Mouse (Mus musculus) liver, adult (tissue): ENCODE measurements around the gene Kdm4a.

ENCODE experiments used
- GATA4 ChIP-seq: IDR thresholded peaks from 2 replicates; pipeline ENCODE4 v1.6.1; 2014; ENCODE audit warnings: mild to moderate bottlenecking, low read length; ENCODE audit not compliant: insufficient replicate concordance

The Kdm4a gene

DNA sequence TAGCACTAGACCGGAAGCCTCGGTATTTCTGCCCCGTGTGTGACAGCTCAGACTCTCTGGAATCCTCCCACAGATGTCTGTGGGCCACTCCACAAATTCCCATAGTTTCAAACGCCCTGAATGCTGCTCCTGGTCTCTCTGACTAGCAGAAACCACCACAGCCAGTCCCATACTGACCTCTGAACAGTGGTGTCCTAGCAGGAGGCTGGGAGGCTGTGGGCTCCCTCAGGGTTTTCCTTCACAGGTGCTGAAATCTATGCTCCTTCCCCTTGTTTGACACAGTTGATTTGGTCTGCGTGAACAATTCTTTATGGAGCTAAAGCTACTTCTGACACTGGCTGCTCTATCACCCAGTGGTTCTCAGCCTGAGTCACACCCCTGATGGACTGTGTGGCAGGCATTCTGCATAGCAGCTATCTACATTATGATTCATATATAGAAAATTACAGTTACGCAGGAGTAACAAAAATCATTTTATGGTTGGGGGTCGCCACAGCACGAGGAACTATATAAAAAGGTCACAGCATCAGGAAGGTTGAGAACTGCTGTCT, 76.5 kb downstream of the Kdm4a start:
- TF ChIP-seq GATA4: no peak

DNA sequence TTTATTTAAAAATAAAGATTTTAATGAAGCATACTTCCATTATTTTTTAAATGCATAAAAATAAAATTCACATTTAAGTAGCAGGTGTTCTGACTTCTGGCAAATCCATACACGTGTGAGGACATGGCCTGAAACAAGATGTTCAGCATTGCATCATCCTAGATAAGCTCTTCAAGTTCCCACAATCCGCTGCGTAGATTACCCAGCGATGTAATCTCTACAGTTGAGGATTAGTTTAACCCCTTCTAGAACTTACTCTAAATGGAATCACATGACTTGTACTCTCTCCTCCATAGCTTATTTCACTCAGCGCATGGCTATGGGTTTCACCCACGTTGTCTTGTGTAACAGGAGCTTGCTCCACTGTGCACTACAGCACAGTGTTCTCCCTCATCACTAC, 78.3 kb downstream of the Kdm4a start:
- TF ChIP-seq GATA4: no peak

DNA sequence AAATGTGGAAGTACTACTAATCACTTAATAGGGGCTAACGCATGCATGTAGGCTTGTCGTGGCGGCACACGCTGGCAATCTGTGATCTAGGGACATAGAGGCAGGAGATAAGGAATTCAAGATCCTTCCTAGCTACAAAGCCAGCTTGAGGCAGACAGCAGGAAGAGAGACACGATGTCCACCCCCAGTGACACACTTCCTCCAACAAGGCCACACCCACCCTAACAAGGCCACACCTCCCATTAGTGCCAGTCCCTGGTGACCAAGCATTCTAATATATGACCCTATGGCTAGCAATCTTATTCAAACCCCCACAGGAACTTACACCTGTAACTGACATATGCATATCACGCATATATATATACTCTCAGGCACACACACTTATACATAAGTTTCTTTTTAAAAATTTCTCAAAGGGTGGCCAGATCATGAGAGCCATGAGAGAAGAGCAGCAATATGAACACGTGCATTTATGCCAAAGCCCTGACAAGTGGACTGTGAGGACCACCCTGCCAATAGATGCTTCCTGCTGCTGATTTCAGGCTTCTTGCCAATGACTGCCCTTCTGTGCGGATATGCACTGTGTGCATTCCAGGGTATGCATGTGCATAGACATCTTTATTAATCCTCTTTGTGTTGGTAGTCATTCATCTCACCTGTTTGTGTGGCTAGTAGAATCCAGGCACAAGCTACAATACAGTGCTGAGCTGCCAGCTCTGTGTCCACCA, 80.0 kb downstream of the Kdm4a start:
- TF ChIP-seq GATA4: no peak

DNA sequence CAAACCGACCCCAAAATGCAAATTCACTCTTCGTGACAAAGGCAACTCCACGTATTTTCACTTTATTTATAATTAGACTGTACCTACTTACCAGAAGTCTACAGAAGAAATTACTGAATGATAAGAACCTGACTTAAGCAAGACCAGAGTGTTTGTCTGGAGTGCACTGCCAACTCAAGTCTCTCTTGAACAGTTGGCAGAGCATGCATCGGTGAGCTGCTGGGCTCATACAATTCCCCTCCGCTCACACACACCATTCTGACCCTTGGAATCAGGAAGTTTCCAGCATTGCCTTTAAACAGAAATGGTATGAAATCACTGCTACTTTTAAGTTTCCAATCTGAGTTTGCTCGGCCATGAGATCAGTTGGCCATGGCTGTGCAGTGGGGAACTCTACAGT, 81.3 kb downstream of the Kdm4a start:
- no peak for TF ChIP-seq GATA4

DNA sequence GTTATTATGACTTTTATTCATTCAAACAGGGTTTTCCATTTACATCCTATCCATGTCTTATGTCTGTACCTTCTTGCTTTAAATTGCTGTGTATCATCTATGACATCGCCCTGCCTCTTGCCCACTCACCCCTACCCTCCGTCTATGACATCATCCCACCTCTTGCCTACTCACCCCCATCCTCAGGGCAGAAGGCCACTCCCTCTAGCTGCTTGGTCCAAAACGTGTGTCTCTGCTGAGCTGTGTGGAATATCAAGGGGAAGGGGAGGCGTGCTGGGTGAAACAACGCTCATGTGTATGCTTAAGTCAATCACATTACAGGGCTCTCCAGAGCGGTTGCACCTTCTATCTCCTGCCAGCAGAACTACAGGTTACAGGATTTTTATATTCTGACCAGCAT, 83.8 kb downstream of the Kdm4a start:
- no peak for TF ChIP-seq GATA4

DNA sequence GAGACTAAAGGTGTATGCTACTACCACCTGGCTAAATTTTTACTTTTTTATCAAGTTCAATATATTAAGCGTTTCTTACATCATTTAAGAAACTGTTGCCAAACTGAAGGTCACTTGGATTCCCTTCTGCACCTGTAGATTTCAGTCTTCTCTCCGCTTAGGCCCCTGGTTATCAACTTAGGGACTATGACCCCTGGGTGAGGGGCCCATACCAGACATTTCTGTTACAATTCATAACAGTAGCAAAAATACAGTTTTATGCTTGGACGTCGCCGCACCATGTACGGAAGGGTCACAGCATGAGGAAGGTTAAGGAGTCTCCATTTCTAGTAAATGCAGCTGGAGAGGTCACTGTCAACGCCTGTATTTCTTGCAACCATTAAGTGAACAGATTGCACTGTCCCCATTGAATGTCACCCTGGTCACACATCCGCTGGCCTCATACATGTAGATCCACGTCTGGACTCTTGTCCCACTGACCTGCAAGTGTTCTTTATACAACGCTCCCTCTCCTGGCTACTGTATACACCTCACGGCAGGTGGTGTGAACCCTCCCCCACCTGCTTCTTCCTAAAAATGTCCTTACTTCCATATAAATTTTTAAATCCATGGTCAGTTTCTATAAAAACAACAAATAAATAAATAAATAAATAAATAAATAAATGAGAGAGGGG, 86.9 kb downstream of the Kdm4a start:
- TF ChIP-seq GATA4: no peak

DNA sequence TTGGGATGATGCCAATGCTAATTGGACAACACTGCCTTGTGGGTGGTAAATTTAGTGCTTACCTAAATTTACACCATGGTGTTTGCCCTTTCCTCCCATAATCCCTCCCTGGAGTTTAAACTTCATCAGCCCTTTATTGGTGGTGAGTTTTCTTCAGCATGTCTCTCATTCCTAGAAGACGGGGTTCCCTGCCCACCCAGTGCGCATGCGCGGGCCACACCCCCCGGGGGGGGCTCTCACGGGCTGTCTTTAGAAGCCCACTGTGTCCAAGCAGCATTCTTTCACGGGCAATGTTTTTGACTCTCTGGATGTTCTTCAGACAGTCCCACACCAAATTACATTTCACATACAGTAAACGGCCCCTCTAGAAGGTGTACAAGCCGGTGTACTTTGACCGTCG, 89.4 kb downstream of the Kdm4a start:
- no peak for TF ChIP-seq GATA4

DNA sequence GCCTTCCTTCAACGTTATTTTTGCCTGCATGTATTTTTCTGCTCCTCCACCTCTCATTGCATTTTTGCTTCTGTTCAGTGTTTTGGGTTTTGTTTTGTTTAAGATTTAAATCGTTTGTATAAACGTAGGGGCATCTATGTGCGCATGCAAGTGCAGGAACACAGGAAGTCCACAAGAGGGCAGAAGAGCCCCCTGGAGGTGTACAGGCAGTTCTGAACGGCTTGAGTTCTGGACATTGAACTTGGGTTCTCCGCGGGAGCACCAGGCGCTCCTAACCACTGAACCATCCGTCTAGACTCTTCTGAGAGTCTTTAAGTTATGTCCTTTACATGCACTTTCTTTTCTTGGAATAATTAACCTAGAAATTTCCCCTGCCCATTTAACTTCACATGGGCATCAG, 89.9 kb downstream of the Kdm4a start:
- no peak for TF ChIP-seq GATA4

DNA sequence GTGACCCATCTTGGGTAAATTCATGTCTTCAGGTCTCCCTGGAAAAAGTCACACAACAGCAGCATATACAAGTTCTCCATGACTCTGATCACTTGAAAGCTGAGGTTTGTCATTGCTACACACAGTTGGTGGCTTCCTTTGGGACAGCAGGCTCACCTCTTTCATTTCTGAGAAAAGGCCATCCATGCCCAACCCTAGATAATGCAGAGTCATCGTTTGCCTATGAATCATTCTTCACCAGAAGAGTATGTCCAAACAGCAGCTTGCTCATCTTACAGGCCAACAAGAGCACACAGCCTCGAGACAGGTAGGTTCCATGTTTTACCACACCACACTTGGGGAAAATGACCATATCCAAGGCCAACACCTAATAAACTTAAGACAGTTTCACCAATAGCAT, 91.1 kb downstream of the Kdm4a start:
- no peak for TF ChIP-seq GATA4
